Mouse (Mus musculus): ENCODE data around the gene Rbm15. TPM values are rescaled to one million over a fixed set of nuclear protein-coding genes. Genes with fewer than 3 reads are reported as not detected.

Rbm15 gene
- polyA plus RNA-seq, 2 experiments = 6.8 to 14.0 TPM

DNA sequence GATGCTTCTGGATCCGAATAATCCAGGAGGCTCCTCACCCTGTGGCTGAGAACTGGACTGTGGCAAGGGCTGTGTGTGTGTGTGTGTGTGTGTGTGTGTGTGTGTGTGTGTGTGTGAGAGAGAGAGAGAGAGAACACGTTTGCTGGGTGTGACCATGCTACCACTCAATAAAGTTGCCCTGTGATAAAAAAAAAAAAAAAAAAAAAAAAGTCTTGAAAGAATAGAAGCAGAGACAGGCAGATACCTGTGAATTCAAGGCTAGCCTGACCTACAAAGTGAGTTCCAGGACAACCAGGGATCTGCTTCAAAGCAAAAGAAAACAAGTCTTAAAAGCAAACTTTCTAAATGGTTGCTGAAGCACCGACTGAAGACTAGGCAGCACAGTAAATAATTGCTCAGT lies 10.5 kb upstream of the Rbm15 start:
- Histone ChIP-seq H3K36me3 (ENCODE audit: control insufficient read depth, insufficient read depth, low read length) (no peaks in the 10 kb centered on the region), H3K4me3 (replicated peaks; ENCODE audit: low read length) (no peak overlapping the region), H3K4me1 (ENCODE audit: control insufficient read depth, insufficient read depth, low read length) (no peaks in the 10 kb centered on the region), H3K27me3 (ENCODE audit: control insufficient read depth, insufficient read depth, low read length) (no peaks in the 10 kb centered on the region), H3K27ac (replicated peaks; ENCODE audit: low read depth, low read length) (no peak overlapping the region), H3K9ac (ENCODE audit: low read depth, low read length, severe bottlenecking) (no peak overlapping the region), H3K9me3 (ENCODE audit: control insufficient read depth, low read length) (no peaks in the 10 kb centered on the region), H3K4me2 (replicated peaks; ENCODE audit: low read depth, low read length, severe bottlenecking) (no peak overlapping the region)
- no peak for DNase-seq (ENCODE audit: low spot score)
- 38% methylated on average over 3 of the region's 3 CpGs for WGBS
- no peak for ATAC-seq (ENCODE audit: low FRiP score, low read depth)
- TF ChIP-seq POLR2A (IDR thresholded peaks at IDR 0.05; ENCODE audit: borderline replicate concordance, extremely low read depth, insufficient read depth, insufficient read length) = no peak

DNA sequence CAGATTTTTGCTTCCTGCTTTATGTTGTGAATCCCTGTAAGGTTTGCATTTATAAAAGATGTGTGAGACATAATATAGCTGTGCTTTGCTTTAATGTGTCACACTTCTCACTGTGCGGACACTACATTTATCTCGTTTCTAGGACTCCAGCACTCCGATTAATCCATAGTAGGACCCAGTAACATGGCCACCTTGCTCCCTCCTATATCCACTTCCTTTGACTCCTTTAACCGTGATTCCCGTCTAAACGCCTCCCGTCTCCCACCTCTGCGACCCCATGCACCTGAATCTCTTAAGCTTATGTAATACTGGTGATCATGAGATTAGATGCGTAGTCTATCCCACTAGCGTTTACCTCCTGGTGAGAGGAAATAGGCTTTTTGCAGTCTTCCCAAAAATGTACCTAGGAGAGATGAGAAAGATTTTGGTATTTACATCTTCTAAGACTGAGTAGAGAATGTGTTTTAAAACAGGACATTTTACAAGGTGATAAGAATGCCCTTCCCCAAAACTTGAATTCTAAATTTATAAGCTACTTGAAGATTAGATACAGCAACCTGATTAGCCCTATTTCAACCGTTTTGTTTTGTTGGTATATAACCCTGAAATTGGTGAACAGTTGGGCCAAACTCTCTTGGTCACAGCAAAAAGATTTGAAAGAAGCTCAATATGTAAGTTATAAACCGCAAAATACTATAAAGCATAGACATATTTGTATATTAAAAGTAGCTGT lies 895 bp upstream of the Rbm15 start:
- no peak for DNase-seq (ENCODE audit: low spot score)
- Histone ChIP-seq H3K27me3 (ENCODE audit: control insufficient read depth, insufficient read depth, low read length) (no peaks in the 10 kb centered on the region), H3K4me3 (replicated peaks; ENCODE audit: low read length) (peak overlapping the region; percentile 98), H3K36me3 (ENCODE audit: control insufficient read depth, insufficient read depth, low read length) (peaks cover 18% of the 10 kb centered on the region), H3K4me1 (ENCODE audit: control insufficient read depth, insufficient read depth, low read length) (peaks cover 21% of the 10 kb centered on the region), H3K9me3 (ENCODE audit: control insufficient read depth, low read length) (no peaks in the 10 kb centered on the region), H3K9ac (ENCODE audit: low read depth, low read length, severe bottlenecking) (peak overlapping the region; percentile 87), H3K4me2 (replicated peaks; ENCODE audit: low read depth, low read length, severe bottlenecking) (peak overlapping the region; percentile 79), H3K27ac (replicated peaks; ENCODE audit: low read depth, low read length) (peak overlapping the region; percentile 96)
- no peak for ATAC-seq (ENCODE audit: low FRiP score, low read depth)
- WGBS = 14% methylated on average over 12 of the region's 12 CpGs
- TF ChIP-seq POLR2A (IDR thresholded peaks at IDR 0.05; ENCODE audit: borderline replicate concordance, extremely low read depth, insufficient read depth, insufficient read length) = no peak

GRCm38 (mm10) chr3:107332960-107333380 lies 503 bp downstream of the Rbm15 start:
- DNase-seq (ENCODE audit: low spot score) = peak; percentile 100
- Histone ChIP-seq H3K27ac (replicated peaks; ENCODE audit: low read depth, low read length) (peak overlapping the region; percentile 96), H3K9me3 (ENCODE audit: control insufficient read depth, low read length) (no peaks in the 10 kb centered on the region), H3K4me3 (replicated peaks; ENCODE audit: low read length) (peak overlapping the region; percentile 98), H3K4me1 (ENCODE audit: control insufficient read depth, insufficient read depth, low read length) (peaks cover 21% of the 10 kb centered on the region), H3K4me2 (replicated peaks; ENCODE audit: low read depth, low read length, severe bottlenecking) (peak overlapping the region; percentile 93; the same call in 1 of the 2 replicates), H3K27me3 (ENCODE audit: control insufficient read depth, insufficient read depth, low read length) (no peaks in the 10 kb centered on the region), H3K9ac (ENCODE audit: low read depth, low read length, severe bottlenecking) (peak overlapping the region; percentile 91), H3K36me3 (ENCODE audit: control insufficient read depth, insufficient read depth, low read length) (peaks cover 19% of the 10 kb centered on the region)
- peak; percentile 95 for ATAC-seq (ENCODE audit: low FRiP score, low read depth)
- under 1% methylated on average over 37 of the region's 37 CpGs for WGBS
- peak; percentile 92; the same call in 1 of the 2 replicates for TF ChIP-seq POLR2A (IDR thresholded peaks at IDR 0.05; ENCODE audit: borderline replicate concordance, extremely low read depth, insufficient read depth, insufficient read length)

DNA sequence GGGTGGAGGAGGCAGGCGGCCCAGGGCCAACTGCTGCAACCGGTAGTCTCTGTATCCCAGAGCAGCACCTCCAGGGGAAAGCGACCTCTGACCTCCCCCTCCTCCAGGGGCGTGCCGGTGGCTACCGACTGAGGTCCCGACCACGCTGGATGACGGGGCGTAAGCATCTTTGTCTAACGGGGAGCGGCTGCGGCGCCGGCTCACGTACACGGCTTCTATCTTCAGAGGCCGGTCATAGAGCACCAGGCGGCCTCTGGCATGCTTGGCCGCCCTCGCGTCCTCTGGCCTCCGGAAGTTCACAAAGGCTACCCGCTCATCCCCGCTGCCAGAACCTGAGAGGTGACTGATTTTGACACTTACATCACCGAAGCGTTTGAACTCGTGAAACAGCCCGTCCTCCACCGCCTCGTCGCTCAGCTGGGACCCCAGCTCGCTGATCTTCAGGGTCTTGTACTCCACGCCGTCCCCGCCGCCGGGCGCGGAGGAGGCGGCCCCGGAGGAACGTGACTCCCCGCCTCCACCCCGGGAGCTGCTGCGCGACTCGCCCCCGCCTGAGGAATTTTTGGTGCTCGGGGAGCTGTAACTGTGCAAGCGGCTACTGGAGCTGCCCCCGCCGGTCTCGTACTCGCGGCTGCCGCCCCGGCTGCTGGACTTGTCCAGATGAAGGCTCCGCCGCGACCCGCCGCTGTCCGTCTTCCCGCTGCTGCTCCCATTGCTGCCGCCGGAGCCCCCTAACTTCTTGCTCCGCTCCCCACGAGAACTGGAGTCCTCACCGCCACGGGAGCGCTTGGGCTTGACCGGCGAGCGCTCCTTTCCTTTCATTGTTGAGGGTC lies 1.1 kb downstream of the Rbm15 start:
- peak overlapping the region; percentile 98 for H3K4me3 ChIP-seq (replicated peaks; ENCODE audit: low read length)
- no peak for TF ChIP-seq POLR2A (IDR thresholded peaks at IDR 0.05; ENCODE audit: borderline replicate concordance, extremely low read depth, insufficient read depth, insufficient read length)
- under 1% methylated on average over 72 of the region's 75 CpGs for WGBS
- peaks cover 23% of the 10 kb centered on the region for H3K36me3 ChIP-seq (ENCODE audit: control insufficient read depth, insufficient read depth, low read length)
- DNase-seq (ENCODE audit: low spot score) = peak; percentile 19
- H3K9me3 ChIP-seq (ENCODE audit: control insufficient read depth, low read length) = no peaks in the 10 kb centered on the region
- H3K4me1 ChIP-seq (ENCODE audit: control insufficient read depth, insufficient read depth, low read length) = peaks cover 21% of the 10 kb centered on the region
- peak overlapping the region; percentile 89 for H3K27ac ChIP-seq (replicated peaks; ENCODE audit: low read depth, low read length)
- no peak for ATAC-seq (ENCODE audit: low FRiP score, low read depth)
- peak overlapping the region; percentile 91 for H3K9ac ChIP-seq (ENCODE audit: low read depth, low read length, severe bottlenecking)
- no peaks in the 10 kb centered on the region for H3K27me3 ChIP-seq (ENCODE audit: control insufficient read depth, insufficient read depth, low read length)
- H3K4me2 ChIP-seq (replicated peaks; ENCODE audit: low read depth, low read length, severe bottlenecking) = peak overlapping the region; percentile 93

GRCm38 (mm10) chr3:107331746-107332126 lies 1.7 kb downstream of the Rbm15 start:
- Histone ChIP-seq H3K4me3 (replicated peaks; ENCODE audit: low read length) (peak overlapping the region; percentile 98), H3K4me1 (ENCODE audit: control insufficient read depth, insufficient read depth, low read length) (peaks cover 21% of the 10 kb centered on the region), H3K27ac (replicated peaks; ENCODE audit: low read depth, low read length) (no peak overlapping the region), H3K9me3 (ENCODE audit: control insufficient read depth, low read length) (no peaks in the 10 kb centered on the region), H3K27me3 (ENCODE audit: control insufficient read depth, insufficient read depth, low read length) (no peaks in the 10 kb centered on the region), H3K36me3 (ENCODE audit: control insufficient read depth, insufficient read depth, low read length) (peaks cover 24% of the 10 kb centered on the region), H3K9ac (ENCODE audit: low read depth, low read length, severe bottlenecking) (peak overlapping the region; percentile 91), H3K4me2 (replicated peaks; ENCODE audit: low read depth, low read length, severe bottlenecking) (peak overlapping the region; percentile 93)
- no peak for DNase-seq (ENCODE audit: low spot score)
- TF ChIP-seq POLR2A (IDR thresholded peaks at IDR 0.05; ENCODE audit: borderline replicate concordance, extremely low read depth, insufficient read depth, insufficient read length) = no peak
- no peak for ATAC-seq (ENCODE audit: low FRiP score, low read depth)
- WGBS = 27% methylated on average over 17 of the region's 17 CpGs
